Mouse (Mus musculus): ENCODE data around the gene Gm2174. TPM values are rescaled to one million over a fixed set of nuclear protein-coding genes. Genes with fewer than 3 reads are reported as not detected.

Gm2174 gene
- 0.88 TPM in 1 of 2 replicates, not detected in the other for polyA plus RNA-seq (2021; fragmentation: Nextera tagmentation)
- long read RNA-seq, experiment 1 = 0 reads
- long read RNA-seq, experiment 2 = 0 reads

DNA sequence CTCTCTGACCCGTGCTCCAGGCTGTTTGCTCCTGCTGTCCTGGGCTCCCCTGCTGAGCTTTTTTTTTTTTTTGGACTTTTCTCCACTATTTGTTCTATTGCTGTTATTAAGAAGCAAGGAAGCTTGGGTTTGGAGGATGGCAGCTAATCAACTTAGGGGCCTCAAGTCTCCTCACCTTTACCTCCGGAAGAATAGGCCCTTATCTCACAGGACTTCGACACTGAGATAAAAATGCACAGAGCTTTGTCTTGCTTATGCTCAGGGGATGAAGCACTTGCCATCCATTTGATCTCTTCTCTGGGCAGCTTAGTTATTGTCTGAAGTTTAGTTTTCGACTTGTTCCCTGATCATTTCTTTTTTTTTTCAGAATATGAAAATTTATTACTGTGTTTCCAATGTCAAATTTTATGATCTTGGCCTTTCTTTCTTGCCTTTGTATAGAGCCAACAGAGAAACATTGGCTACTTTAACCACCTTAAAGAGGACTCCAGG lies at the start of gene Gm2174:
Gene Gm2174, plus strand, starts transcription at position 442 of the 492 bp plus-strand sequence.

GRCm38 (mm10) chrX:56454671-56455371 lies 7.1 kb downstream of the Gm2174 start, which contains the start of gene Ints6l:
Ints6l (plus strand) TSS chrX:56454857.

Other genes with a start within 250 kb of the Gm2174 start
- not detected in 2 replicates for gene Gm773, start 235.1 kb upstream of the Gm2174 start, polyA plus RNA-seq (2021; fragmentation: Nextera tagmentation)
- 2.1 TPM in 2 replicates for gene Zfp449, start 101.6 kb upstream of the Gm2174 start, polyA plus RNA-seq (2021; fragmentation: Nextera tagmentation)
- 16.1 and 19.0 TPM in 2 replicates for gene Smim10l2a, start 73.4 kb upstream of the Gm2174 start, polyA plus RNA-seq (2021; fragmentation: Nextera tagmentation)
- gene Ints6l, start 6.9 kb downstream of the Gm2174 start, polyA plus RNA-seq (2021; fragmentation: Nextera tagmentation) = 3.0 and 4.2 TPM in 2 replicates
- not detected in 2 replicates for gene Gm10477, start 76.8 kb downstream of the Gm2174 start, polyA plus RNA-seq (2021; fragmentation: Nextera tagmentation)
- gene Gm648, start 101.6 kb downstream of the Gm2174 start, polyA plus RNA-seq (2021; fragmentation: Nextera tagmentation) = not detected in 2 replicates
- 15.2 and 19.2 TPM in 2 replicates for gene Mmgt1, start 150.1 kb downstream of the Gm2174 start, polyA plus RNA-seq (2021; fragmentation: Nextera tagmentation)
- gene Slc9a6, start 161.8 kb downstream of the Gm2174 start, polyA plus RNA-seq (2021; fragmentation: Nextera tagmentation) = 14.7 and 19.8 TPM in 2 replicates

Data from left cerebral cortex, adult 6 months (tissue).